ENCODE assay signal across 22 mouse cellular contexts in the genomic region with DNA sequence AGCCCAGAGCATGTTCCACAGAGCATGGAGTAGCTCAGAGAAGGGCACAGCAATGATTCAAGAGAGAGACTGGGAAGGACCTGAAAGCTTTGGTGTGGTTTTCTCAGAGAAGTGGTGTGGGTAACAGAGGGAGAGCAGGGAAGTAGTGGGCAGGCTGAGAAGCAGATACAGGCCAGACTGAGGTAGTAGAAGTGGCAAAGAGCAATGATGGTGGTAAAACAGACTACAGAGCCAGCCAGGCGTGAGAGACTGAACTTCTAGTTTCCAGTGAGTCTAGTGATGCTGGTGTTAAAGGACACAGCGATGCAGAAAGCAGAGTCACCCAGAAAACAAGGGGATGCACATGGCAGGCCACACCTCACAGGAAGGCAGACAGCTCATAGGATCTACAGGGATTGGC. TPM values are rescaled to one million over a fixed set of nuclear protein-coding genes. Genes with fewer than 3 reads are reported as not detected.
A peak's percentile ranks its signal among the peaks of the same experiment; 100 is the strongest.
DNase-seq lines count a peak whose midpoint lies in the region.
"Had no signal": no experiment of that assay in that cellular context is flagged by ENCODE, and none has a peak within 500 bp of the region (broad histone marks: within the 10 kb centered on the region; RNA-seq: fewer than 3 reads in every experiment).

No protein-coding gene starts in this region.

- DNase-seq in heart, adult 11 months = peak; percentile 88
- DNase-seq in heart, adult 9 months (ENCODE audit: low spot score in 2 of 2) = no peak
- DNase-seq in B cell, adult 2 months = peak; percentile 62 to 64
- peak; percentile 2 for DNase-seq in naive thymus-derived CD4-positive, alpha-beta T cell, adult 2 months (ENCODE audit: low read depth)
- DNase-seq in splenic B cell, adult 2 months (ENCODE audit: low read depth, low spot score) = peak; percentile 75
- DNase-seq in urinary bladder, adult 2 months (ENCODE audit: low spot score) = no peak
- no peak for DNase-seq in left cerebral cortex, adult 18-20 months (ENCODE audit: low spot score in 2 of 2)
- DNase-seq: adrenal gland, adult 8-10 months; cerebellum, adult 11 months; gastrocnemius, adult 2 months; heart, postnatal 14 days; kidney, adult 18-20 months; kidney, postnatal 4 days; left cerebral cortex, postnatal 4 days; liver, postnatal 0 days; lung, postnatal 36 days; right cerebral cortex, postnatal 4 days; thymus, postnatal 14 days had no signal

- H3K27me3 ChIP-seq in splenic B cell, adult 2 months (ENCODE audit: control insufficient read depth, insufficient read depth, low read length, poor library complexity, severe bottlenecking) = no peaks in the 10 kb centered on the region
- H3K27me3 ChIP-seq: hindbrain, embryonic 15.5 days; liver, embryonic 12.5 days; neural tube, embryonic 12.5 days; stomach, embryonic 15.5 days had no signal

- no peaks in the 10 kb centered on the region for H3K36me3 ChIP-seq in splenic B cell, adult 2 months (ENCODE audit: control insufficient read depth, insufficient read depth, low read length, poor library complexity, severe bottlenecking)
- H3K36me3 ChIP-seq: hindbrain, embryonic 15.5 days; liver, embryonic 12.5 days; neural tube, embryonic 12.5 days; stomach, embryonic 15.5 days had no signal

RNA-seq across cellular contexts. Expression of a gene that starts 49.4 kb away (rescaled TPM):
- 15.1 and 23.3 TPM in 2 replicates for polyA plus RNA-seq in urinary bladder, adult 2 months (2012; rRNA removed)
- total RNA-seq in left cerebral cortex, adult 18-20 months (2021) = 10 to 100 TPM; 29.1 to 29.2 TPM

Comparison
In these comparisons a context has a peak if more than half of its experiments do, and no peak if none do; other contexts are left out.
1. DNase-seq: peak in heart, adult 11 months (single experiment), B cell, adult 2 months (2 of 2), naive thymus-derived CD4-positive, alpha-beta T cell, adult 2 months (single experiment) and splenic B cell, adult 2 months (single experiment); none in heart, adult 9 months (0 of 2), urinary bladder, adult 2 months (single experiment) and left cerebral cortex, adult 18-20 months (0 of 2).